Mouse (Mus musculus) intestine, embryonic 14.5 days (tissue): ENCODE data around the gene Olfr122. TPM values are rescaled to one million over a fixed set of nuclear protein-coding genes. Genes with fewer than 3 reads are reported as not detected.

Experiments
- ATAC-seq: fragments of 200-750 bp; cut with Nextera tagmentation; replicated peaks from 2 replicates; pipeline ENCODE4 v1.8.0; 2017; ENCODE audit warnings: low read depth, moderate number of reproducible peaks, moderate TSS enrichment, moderate library complexity; ENCODE audit not compliant: low FRiP score, low TSS enrichment
- DNase-seq: peaks from one replicate; pipeline ENCODE4 v3.0.0-alpha.2; 2018; ENCODE audit warnings: low spot score
- H3K27ac ChIP-seq: fragments of 300-500 bp; sonication (generic); 2 replicates; pipeline ENCODE4 v1.5.1; 2014; ENCODE audit warnings: low read depth, mild to moderate bottlenecking, control low read depth
- H3K27me3 ChIP-seq: fragments of 300-500 bp; sonication (generic); replicated peaks from 2 replicates; pipeline ENCODE4 v1.6.1; 2014; ENCODE audit warnings: low read length, control low read depth; ENCODE audit not compliant: control insufficient read depth, insufficient read depth
- H3K36me3 ChIP-seq: fragments of 300-500 bp; sonication (generic); 2 replicates; pipeline ENCODE4 v1.6.1; 2014; ENCODE audit warnings: low read length, control low read depth; ENCODE audit not compliant: control insufficient read depth, insufficient read depth
- H3K4me1 ChIP-seq: fragments of 300-500 bp; sonication (generic); replicated peaks from 2 replicates; pipeline ENCODE4 v1.6.1; 2014; ENCODE audit warnings: low read length, control low read depth, mixed read lengths; ENCODE audit not compliant: control insufficient read depth, insufficient read depth
- H3K4me2 ChIP-seq: fragments of 300-500 bp; sonication (generic); 2 replicates; pipeline ENCODE4 v1.6.1; 2014; ENCODE audit warnings: low read length
- H3K4me3 ChIP-seq: fragments of 300-500 bp; sonication (generic); 2 replicates; pipeline ENCODE4 v1.5.1; 2014; ENCODE audit warnings: low read depth, low read length, control low read depth, mixed read lengths
- H3K9ac ChIP-seq: fragments of 300-500 bp; sonication (generic); 2 replicates; pipeline ENCODE4 v1.6.1; 2014; ENCODE audit warnings: mild to moderate bottlenecking, low read length
- H3K9me3 ChIP-seq: fragments of 300-500 bp; sonication (generic); 2 replicates; pipeline ENCODE4 v1.6.1; 2016; ENCODE audit warnings: low read length, control low read depth; ENCODE audit not compliant: control insufficient read depth
- WGBS: fragments of 180-500 bp; shearing (Covaris S2); extraction: QIAGEN DNeasy Blood & Tissue Kit; methylation state at CpG from one replicate; pipeline ENCODE4 v1.1.7; 2014; 5-methylcytosine and 5-hydroxymethylcytosine counted together
- polyA plus RNA-seq: library from polyadenylated mRNA; unstranded; fragments of >200 nt; fragmentation: Nextera tagmentation; extraction: Ambion mirVana; gene quantifications from 2 replicates; pipeline ENCODE4 v1.2.1, GENCODE M21; 2014

Gene Olfr122
- polyA plus RNA-seq: not detected in 2 replicates

- Histone ChIP-seq H3K4me1 (no peaks in the 10 kb centered on the region), H3K9me3 (no peaks in the 10 kb centered on the region), H3K36me3 (no peaks in the 10 kb centered on the region), H3K4me2 (no peak within 1 kb of the TSS), H3K4me3 (no peak within 1 kb of the TSS), H3K27me3 (no peaks in the 10 kb centered on the region), H3K9ac (no peak within 1 kb of the TSS), H3K27ac (no peak within 1 kb of the TSS)
- ATAC-seq (no peak), DNase-seq (no peak)
- 83% methylated on average over 4 of the region's 4 CpGs for WGBS
Measured at GRCm38 (mm10) chr17:37768307-37768706, at the start of gene Olfr122. Gene Olfr122 (plus strand): TSS chr17:37768607.

GRCm38 (mm10) chr17:37721508-37721907 lies 46.9 kb upstream of the Olfr122 start, which contains the start of gene Olfr120:
Gene Olfr120 (plus strand): TSS chr17:37721808.
- Histone ChIP-seq H3K36me3 (no peaks in the 10 kb centered on the region), H3K4me2 (no peak within 1 kb of the TSS), H3K9ac (no peak within 1 kb of the TSS), H3K27ac (no peak within 1 kb of the TSS), H3K9me3 (no peaks in the 10 kb centered on the region), H3K4me1 (no peaks in the 10 kb centered on the region), H3K4me3 (no peak within 1 kb of the TSS), H3K27me3 (no peaks in the 10 kb centered on the region)
- ATAC-seq (no peak), DNase-seq (no peak)
- WGBS: 73% methylated on average over 1 of the region's 1 CpGs

DNA sequence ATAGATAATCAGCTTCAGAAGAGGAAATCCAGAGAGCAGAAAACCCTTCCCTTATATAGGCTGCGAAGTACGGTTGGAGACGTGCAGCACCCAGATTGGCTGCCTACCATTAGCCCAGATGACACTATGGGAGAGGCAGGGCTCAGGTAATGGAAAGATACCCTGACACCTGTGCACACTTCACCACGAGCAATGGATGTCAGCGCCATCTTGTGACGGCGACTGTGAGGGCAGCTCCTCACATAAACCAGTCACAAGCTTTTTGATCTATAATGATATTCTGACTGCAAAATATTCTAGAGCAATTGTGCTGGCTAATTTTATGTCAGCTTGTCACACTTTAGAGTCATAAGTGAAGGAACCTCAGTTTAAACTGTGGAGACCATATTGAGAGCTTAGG lies 30.3 kb upstream of the Olfr122 start:
- DNase-seq: no peak
- Histone ChIP-seq H3K4me3 (no peak overlapping the region), H3K4me1 (no peaks in the 10 kb centered on the region), H3K27me3 (no peaks in the 10 kb centered on the region), H3K27ac (no peak overlapping the region), H3K36me3 (no peaks in the 10 kb centered on the region), H3K9me3 (no peaks in the 10 kb centered on the region), H3K9ac (no peak overlapping the region), H3K4me2 (no peak overlapping the region)
- 56% methylated on average over 7 of the region's 7 CpGs for WGBS
- no peak for ATAC-seq

- 87% methylated on average over 2 of the region's 2 CpGs for WGBS
- Histone ChIP-seq H3K27ac (no peak within 1 kb of the TSS), H3K36me3 (no peaks in the 10 kb centered on the region), H3K4me1 (no peaks in the 10 kb centered on the region), H3K9me3 (no peaks in the 10 kb centered on the region), H3K4me3 (no peak within 1 kb of the TSS), H3K4me2 (no peak within 1 kb of the TSS), H3K9ac (no peak within 1 kb of the TSS), H3K27me3 (no peaks in the 10 kb centered on the region)
- DNase-seq (no peak), ATAC-seq (no peak)
Measured at GRCm38 (mm10) chr17:37793229-37793628, 24.8 kb downstream of the Olfr122 start, which contains the start of gene Olfr123. Gene Olfr123 (plus strand): TSS chr17:37793529.

DNA sequence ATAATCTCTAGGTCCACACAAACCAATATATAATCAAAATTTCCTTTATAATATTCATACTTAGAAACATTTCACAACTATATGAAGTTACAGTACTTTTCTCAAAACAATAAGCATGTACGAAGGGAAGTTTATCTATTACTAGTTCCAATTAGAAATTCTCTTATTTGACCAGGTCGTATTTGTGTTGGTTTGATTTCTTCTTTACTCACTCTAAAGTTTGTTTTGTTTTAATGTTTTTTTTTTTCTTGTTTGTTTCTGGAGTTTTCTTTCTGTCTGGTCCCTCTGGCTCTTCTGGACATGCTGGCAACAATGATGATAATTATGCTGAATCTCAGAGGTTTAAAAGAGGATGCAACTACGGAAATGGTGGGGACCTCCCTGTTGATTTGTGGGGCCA lies 31.2 kb downstream of the Olfr122 start, which contains the start of gene Olfr124:
Gene Olfr124 (plus strand): TSS at position 301 of the 400 bp plus-strand sequence.
- Histone ChIP-seq H3K9ac (no peak within 1 kb of the TSS), H3K27me3 (no peaks in the 10 kb centered on the region), H3K4me1 (no peaks in the 10 kb centered on the region), H3K9me3 (no peaks in the 10 kb centered on the region), H3K4me3 (no peak within 1 kb of the TSS), H3K27ac (no peak within 1 kb of the TSS), H3K36me3 (no peaks in the 10 kb centered on the region), H3K4me2 (no peak within 1 kb of the TSS)
- ATAC-seq: no peak
- DNase-seq: no peak
- WGBS: 82% methylated on average over 3 of the region's 3 CpGs

Other genes with a start within 250 kb of the Olfr122 start
- not detected in 2 replicates for gene Olfr112, start 199.2 kb upstream of the Olfr122 start, polyA plus RNA-seq
- not detected in 2 replicates for gene Olfr113, start 190.9 kb upstream of the Olfr122 start, polyA plus RNA-seq
- gene Olfr114, start 175.9 kb upstream of the Olfr122 start, polyA plus RNA-seq: not detected in 2 replicates
- not detected in 2 replicates for gene Olfr115, start 141.5 kb upstream of the Olfr122 start, polyA plus RNA-seq
- not detected in 2 replicates for gene Olfr116, start 141.4 kb upstream of the Olfr122 start, polyA plus RNA-seq
- not detected in 2 replicates for gene Olfr117, start 104.8 kb upstream of the Olfr122 start, polyA plus RNA-seq
- gene Olfr118, start 101.6 kb upstream of the Olfr122 start, polyA plus RNA-seq: not detected in 2 replicates
- not detected in 2 replicates for gene Olfr119, start 72.0 kb upstream of the Olfr122 start, polyA plus RNA-seq
- gene Olfr120, start 46.8 kb upstream of the Olfr122 start, polyA plus RNA-seq: not detected in 2 replicates
- gene Olfr121, start 19.8 kb upstream of the Olfr122 start, polyA plus RNA-seq: not detected in 2 replicates
- not detected in 2 replicates for gene Olfr123, start 24.9 kb downstream of the Olfr122 start, polyA plus RNA-seq
- not detected in 2 replicates for gene Olfr124, start 31.3 kb downstream of the Olfr122 start, polyA plus RNA-seq
- not detected in 2 replicates for gene Olfr125, start 64.3 kb downstream of the Olfr122 start, polyA plus RNA-seq
- not detected in 2 replicates for gene Olfr126, start 78.9 kb downstream of the Olfr122 start, polyA plus RNA-seq
- not detected in 2 replicates for gene Olfr127, start 131.8 kb downstream of the Olfr122 start, polyA plus RNA-seq
- gene Olfr128, start 151.9 kb downstream of the Olfr122 start, polyA plus RNA-seq: not detected in 2 replicates
- gene Olfr761, start 184.5 kb downstream of the Olfr122 start, polyA plus RNA-seq: not detected in 2 replicates